Comparison of ENCODE assay signal across 8 mouse cellular contexts in genomic region chr16:24347582-24348411, GRCm38 (mm10). TPM values are rescaled to one million over a fixed set of nuclear protein-coding genes. Genes with fewer than 3 reads are reported as not detected.
DNase-seq lines count a peak whose midpoint lies in the region; ATAC-seq and TF ChIP-seq lines count a peak whose summit lies in the region.

No protein-coding gene starts in this region.

- H3K9ac ChIP-seq in heart, embryonic 11.5 days (ENCODE audit: low read depth, low read length) = peak overlapping the region; percentile 54
- no peak overlapping the region for H3K9ac ChIP-seq in neural tube, embryonic 12.5 days

- TF ChIP-seq CTCF in left cerebral cortex, adult 2 months (IDR thresholded peaks at IDR 0.05) = no peak

- WGBS in heart, embryonic 11.5 days (ENCODE audit: insufficient replicate concordance) = 48% methylated on average over 21 of the region's 21 CpGs
- 36% methylated on average over 21 of the region's 21 CpGs for WGBS in neural tube, embryonic 12.5 days

- no peak for ATAC-seq in heart, embryonic 11.5 days (replicated peaks; ENCODE audit: insufficient number of reproducible peaks, low FRiP score, low TSS enrichment)
- peak; percentile 49; the same call in 1 of the 2 replicates for ATAC-seq in neural tube, embryonic 12.5 days (ENCODE audit: low FRiP score, low read depth)

- peak; percentile 63 for DNase-seq in layer of hippocampus, adult 11-12 months (ENCODE audit: low spot score)
- no peak for DNase-seq in layer of hippocampus, postnatal 25 days (ENCODE audit: extremely low spot score in 1 of 2, low spot score in 1 of 2)
- peak; percentile 27 for DNase-seq in embryo, embryonic 11.5 days (ENCODE audit: low read depth, low spot score)
- peak in 1 of 2 experiments; percentile 37 for DNase-seq in left cerebral cortex, adult 2 months (ENCODE audit: extremely low spot score in 1 of 2, low spot score in 2 of 2)
- DNase-seq in urinary bladder, postnatal 14 days (ENCODE audit: low spot score) = no peak
- no peak for DNase-seq in cerebellum, adult 8-10 months

- H3K27ac ChIP-seq in heart, embryonic 11.5 days (ENCODE audit: low read depth, low read length) = peak overlapping the region; percentile 88
- peak overlapping the region; percentile 32; the same call in 1 of the 2 replicates for H3K27ac ChIP-seq in left cerebral cortex, adult 2 months
- no peak overlapping the region for H3K27ac ChIP-seq in neural tube, embryonic 12.5 days

- no peaks in the 10 kb centered on the region for H3K36me3 ChIP-seq in heart, embryonic 11.5 days (ENCODE audit: control insufficient read depth, insufficient read depth, low read length)
- H3K36me3 ChIP-seq in neural tube, embryonic 12.5 days = no peaks in the 10 kb centered on the region

- intact Hi-C loops in left cerebral cortex, adult 2 months (cut with DNase I) = no loop called here

- H3K27me3 ChIP-seq in heart, embryonic 11.5 days (ENCODE audit: control insufficient read depth, insufficient read depth, low read length) = no peaks in the 10 kb centered on the region
- no peaks in the 10 kb centered on the region for H3K27me3 ChIP-seq in neural tube, embryonic 12.5 days (replicated peaks)

- peak overlapping the region; percentile 52 for H3K4me2 ChIP-seq in heart, embryonic 11.5 days
- H3K4me2 ChIP-seq in neural tube, embryonic 12.5 days (replicated peaks) = peak overlapping the region; percentile 36

- no peak overlapping the region for H3K4me3 ChIP-seq in heart, embryonic 11.5 days (ENCODE audit: low read depth, low read length)
- H3K4me3 ChIP-seq in left cerebral cortex, adult 2 months = peak overlapping the region; percentile 2
- H3K4me3 ChIP-seq in neural tube, embryonic 12.5 days = no peak overlapping the region

- H3K9me3 ChIP-seq in heart, embryonic 11.5 days (replicated peaks; ENCODE audit: control insufficient read depth, low read length) = no peaks in the 10 kb centered on the region
- H3K9me3 ChIP-seq in neural tube, embryonic 12.5 days = no peaks in the 10 kb centered on the region

- peaks cover 8% of the 10 kb centered on the region; the same call in 1 of the 2 replicates for H3K4me1 ChIP-seq in heart, embryonic 11.5 days (ENCODE audit: control insufficient read depth, insufficient read depth, low read length)
- peaks cover 4% of the 10 kb centered on the region for H3K4me1 ChIP-seq in neural tube, embryonic 12.5 days

RNA-seq across cellular contexts. Expression of gene Lpp, which starts 45.5 kb away (rescaled TPM):
- 1 to 10 TPM; 7.2 to 8.6 TPM for total RNA-seq in layer of hippocampus, postnatal 25 days (2021)
- polyA plus RNA-seq in heart, embryonic 11.5 days (2014; fragmentation: Nextera tagmentation; extraction: Ambion mirVana) = 52.5 and 59.2 TPM in 2 replicates
- 1 to 10 TPM; 6.9 to 7.5 TPM for total RNA-seq in left cerebral cortex, adult 2 months (2021)
- 18.8 TPM in 2 replicates for polyA plus RNA-seq in neural tube, embryonic 12.5 days (2016; fragmentation: Nextera tagmentation; extraction: Ambion mirVana)

Comparison
In these comparisons a context has a peak if more than half of its experiments do, and no peak if none do; other contexts are left out.
1. DNase-seq: peak in layer of hippocampus, adult 11-12 months (single experiment) and embryo, embryonic 11.5 days (single experiment); none in layer of hippocampus, postnatal 25 days (0 of 2), urinary bladder, postnatal 14 days (single experiment) and cerebellum, adult 8-10 months (single experiment).